Mouse (Mus musculus): ENCODE measurements around the gene Gtsf2. TPM values are rescaled to one million over a fixed set of nuclear protein-coding genes. Genes with fewer than 3 reads are reported as not detected.

Gtsf2 gene
- polyA plus RNA-seq (2014; fragmentation: Illumina TruSeq; extraction: RNeasy Lipid Tissue Mini Kit (QIAGEN cat#74804); ENCODE audit: low read depth, low replicate concordance) = not detected

DNA sequence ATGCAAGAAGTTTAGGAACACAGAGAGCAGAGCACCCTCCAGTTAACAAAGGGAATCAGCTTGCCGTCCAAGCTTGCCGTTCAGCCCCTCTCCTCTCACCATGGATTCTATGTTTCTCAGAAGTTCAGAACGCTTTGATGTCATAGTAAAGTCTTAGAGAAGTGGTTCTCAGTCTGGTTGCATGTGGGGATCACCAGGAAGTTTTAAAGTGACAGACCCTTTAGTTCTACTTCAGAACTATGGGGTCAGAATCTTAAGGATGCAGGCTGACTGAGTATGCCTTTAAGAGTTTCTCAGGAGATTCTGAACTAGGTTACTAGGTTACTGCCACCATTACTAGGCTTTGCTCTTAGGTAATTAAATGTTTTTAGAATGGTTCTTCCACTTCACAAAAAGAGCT lies at the start of gene Gtsf2:
TSS of gene Gtsf2 (minus strand) at position 101 of the 400 bp plus-strand sequence.

DNA sequence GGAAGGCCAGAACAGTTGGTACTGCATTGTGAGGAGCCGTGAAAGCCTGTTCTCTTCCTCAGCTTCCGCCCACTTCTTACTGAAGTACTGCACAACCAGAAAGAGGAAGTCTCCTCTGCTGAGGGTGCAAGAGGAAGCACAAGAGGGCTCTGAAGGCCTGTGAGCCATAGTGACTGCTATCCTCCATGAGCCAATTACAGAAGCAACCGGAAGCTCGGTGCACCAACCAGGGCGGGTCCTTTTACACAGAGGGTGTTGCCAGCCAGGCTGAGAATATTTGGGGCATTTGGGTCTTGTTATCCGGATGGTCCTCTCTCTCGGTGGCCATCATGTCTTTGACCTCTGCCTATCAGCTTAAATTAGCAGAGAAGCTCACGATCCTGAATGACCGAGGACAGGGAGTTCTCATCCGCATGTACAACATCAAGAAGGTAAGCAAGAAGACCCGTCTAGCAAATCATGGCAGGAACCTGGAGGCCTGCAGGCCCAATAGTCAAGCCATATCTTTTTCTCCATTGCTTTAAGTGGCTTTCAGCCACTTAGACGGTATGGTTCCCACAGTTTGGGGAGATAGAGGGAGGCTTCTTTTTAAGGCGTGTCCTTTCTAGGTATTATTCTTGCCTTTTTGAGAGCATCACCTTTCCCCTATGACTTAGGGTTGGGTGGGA lies 5.4 kb upstream of the Gtsf2 start, which contains the start of gene Nckap1l:
TSS of gene Nckap1l (plus strand) at position 244 of the 668 bp plus-strand sequence.

DNA sequence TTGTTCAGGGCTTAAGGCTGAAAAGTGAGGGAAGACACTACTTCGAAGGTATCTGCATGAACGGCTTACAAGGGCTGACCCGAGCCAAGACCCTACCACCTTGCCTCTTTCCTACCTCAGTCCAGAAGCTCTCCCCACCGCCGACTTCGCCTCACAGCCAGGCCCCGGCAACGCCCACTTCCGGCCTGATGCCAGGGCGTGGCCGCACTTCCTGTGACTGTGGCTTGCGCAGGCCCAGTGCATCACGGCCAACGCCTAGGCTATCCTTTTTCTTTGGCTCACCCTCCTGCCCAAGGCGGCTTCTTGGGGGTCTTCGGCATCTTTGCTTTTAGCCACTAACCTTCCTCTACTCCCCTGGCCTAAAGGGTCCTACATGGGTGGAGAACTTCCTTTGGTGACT lies 18.0 kb downstream of the Gtsf2 start, which contains the start of gene Gtsf1:
TSS of gene Gtsf1 (minus strand) at position 230 of the 400 bp plus-strand sequence.

Other genes with a start within 250 kb of the Gtsf2 start
- 32.8 TPM for gene Cbx5, start 208.7 kb downstream of the Gtsf2 start, polyA plus RNA-seq (2014; fragmentation: Illumina TruSeq; extraction: RNeasy Lipid Tissue Mini Kit (QIAGEN cat#74804); ENCODE audit: low read depth, low replicate concordance)
- gene Hnrnpa1, start 208.0 kb downstream of the Gtsf2 start, polyA plus RNA-seq (2014; fragmentation: Illumina TruSeq; extraction: RNeasy Lipid Tissue Mini Kit (QIAGEN cat#74804); ENCODE audit: low read depth, low replicate concordance) = 211 TPM
- not detected for gene Nfe2, start 190.1 kb downstream of the Gtsf2 start, polyA plus RNA-seq (2014; fragmentation: Illumina TruSeq; extraction: RNeasy Lipid Tissue Mini Kit (QIAGEN cat#74804); ENCODE audit: low read depth, low replicate concordance)
- gene Copz1, start 175.8 kb downstream of the Gtsf2 start, polyA plus RNA-seq (2014; fragmentation: Illumina TruSeq; extraction: RNeasy Lipid Tissue Mini Kit (QIAGEN cat#74804); ENCODE audit: low read depth, low replicate concordance) = 67.1 TPM
- not detected for gene Gpr84, start 137.9 kb downstream of the Gtsf2 start, polyA plus RNA-seq (2014; fragmentation: Illumina TruSeq; extraction: RNeasy Lipid Tissue Mini Kit (QIAGEN cat#74804); ENCODE audit: low read depth, low replicate concordance)
- gene Zfp385a, start 108.4 kb downstream of the Gtsf2 start, polyA plus RNA-seq (2014; fragmentation: Illumina TruSeq; extraction: RNeasy Lipid Tissue Mini Kit (QIAGEN cat#74804); ENCODE audit: low read depth, low replicate concordance) = 11.8 TPM
- gene Itga5, start 81.7 kb downstream of the Gtsf2 start, polyA plus RNA-seq (2014; fragmentation: Illumina TruSeq; extraction: RNeasy Lipid Tissue Mini Kit (QIAGEN cat#74804); ENCODE audit: low read depth, low replicate concordance) = 35.8 TPM
- gene Gtsf1, start 18.0 kb downstream of the Gtsf2 start, polyA plus RNA-seq (2014; fragmentation: Illumina TruSeq; extraction: RNeasy Lipid Tissue Mini Kit (QIAGEN cat#74804); ENCODE audit: low read depth, low replicate concordance) = not detected
- gene Nckap1l, start 5.3 kb upstream of the Gtsf2 start, polyA plus RNA-seq (2014; fragmentation: Illumina TruSeq; extraction: RNeasy Lipid Tissue Mini Kit (QIAGEN cat#74804); ENCODE audit: low read depth, low replicate concordance) = 4.0 TPM
- 2.4 TPM for gene Pde1b, start 54.6 kb upstream of the Gtsf2 start, polyA plus RNA-seq (2014; fragmentation: Illumina TruSeq; extraction: RNeasy Lipid Tissue Mini Kit (QIAGEN cat#74804); ENCODE audit: low read depth, low replicate concordance)
- 4.1 TPM for gene Ppp1r1a, start 89.5 kb upstream of the Gtsf2 start, polyA plus RNA-seq (2014; fragmentation: Illumina TruSeq; extraction: RNeasy Lipid Tissue Mini Kit (QIAGEN cat#74804); ENCODE audit: low read depth, low replicate concordance)
- gene Glycam1, start 116.6 kb upstream of the Gtsf2 start, polyA plus RNA-seq (2014; fragmentation: Illumina TruSeq; extraction: RNeasy Lipid Tissue Mini Kit (QIAGEN cat#74804); ENCODE audit: low read depth, low replicate concordance) = not detected

All from heart, adult 10 weeks (tissue).